Mouse (Mus musculus) embryonic facial prominence, embryonic 15.5 days (tissue): Measurements from ENCODE around the gene Ryr1. TPM values are rescaled to one million over a fixed set of nuclear protein-coding genes. Genes with fewer than 3 reads are reported as not detected.
A peak's percentile ranks its signal among the peaks of the same experiment; 100 is the strongest.

Experiments used
- ATAC-seq: fragments of 200-750 bp; cut with Nextera tagmentation; 2 replicates; pipeline ENCODE4 v1.8.0; 2017; ENCODE audit warnings: low read depth, moderate TSS enrichment; ENCODE audit not compliant: insufficient number of reproducible peaks, low FRiP score, low TSS enrichment
- H3K27ac ChIP-seq: fragments of 300-500 bp; sonication (generic); replicated peaks from 2 replicates; pipeline ENCODE4 v1.5.1; 2015; ENCODE audit warnings: mild to moderate bottlenecking, inconsistent platforms
- H3K27me3 ChIP-seq: fragments of 300-500 bp; sonication (generic); 2 replicates; pipeline ENCODE4 v1.6.1; 2015; ENCODE audit warnings: inconsistent platforms
- H3K36me3 ChIP-seq: fragments of 300-500 bp; sonication (generic); 2 replicates; pipeline ENCODE4 v1.6.1; 2015; ENCODE audit warnings: mild to moderate bottlenecking, inconsistent platforms
- H3K4me1 ChIP-seq: fragments of 300-500 bp; sonication (generic); 2 replicates; pipeline ENCODE4 v1.6.1; 2015; ENCODE audit warnings: inconsistent platforms
- H3K4me2 ChIP-seq: fragments of 300-500 bp; sonication (generic); replicated peaks from 2 replicates; pipeline ENCODE4 v1.6.1; 2015; ENCODE audit warnings: mild to moderate bottlenecking, inconsistent platforms
- H3K4me3 ChIP-seq: fragments of 300-500 bp; sonication (generic); replicated peaks from 2 replicates; pipeline ENCODE4 v1.5.1; 2015; ENCODE audit warnings: mild to moderate bottlenecking, inconsistent platforms
- H3K9ac ChIP-seq: fragments of 300-500 bp; sonication (generic); 2 replicates; pipeline ENCODE4 v1.6.1; 2015; ENCODE audit warnings: inconsistent platforms
- H3K9me3 ChIP-seq: fragments of 300-500 bp; sonication (generic); replicated peaks from 2 replicates; pipeline ENCODE4 v1.6.1; 2016; ENCODE audit warnings: inconsistent platforms
- WGBS: fragments of 180-500 bp; shearing (Covaris S2); methylation state at CpG from one replicate; pipeline ENCODE4 v1.1.7; 2015; 5-methylcytosine and 5-hydroxymethylcytosine counted together
- polyA plus RNA-seq: library from polyadenylated mRNA; unstranded; fragments of >200 nt; fragmentation: Nextera tagmentation; extraction: Ambion mirVana; gene quantifications from 2 replicates; pipeline ENCODE4 v1.2.1, GENCODE M21; 2015

Gene Ryr1
- polyA plus RNA-seq, 1 experiment from 2014 or later = 8.0 TPM

DNA sequence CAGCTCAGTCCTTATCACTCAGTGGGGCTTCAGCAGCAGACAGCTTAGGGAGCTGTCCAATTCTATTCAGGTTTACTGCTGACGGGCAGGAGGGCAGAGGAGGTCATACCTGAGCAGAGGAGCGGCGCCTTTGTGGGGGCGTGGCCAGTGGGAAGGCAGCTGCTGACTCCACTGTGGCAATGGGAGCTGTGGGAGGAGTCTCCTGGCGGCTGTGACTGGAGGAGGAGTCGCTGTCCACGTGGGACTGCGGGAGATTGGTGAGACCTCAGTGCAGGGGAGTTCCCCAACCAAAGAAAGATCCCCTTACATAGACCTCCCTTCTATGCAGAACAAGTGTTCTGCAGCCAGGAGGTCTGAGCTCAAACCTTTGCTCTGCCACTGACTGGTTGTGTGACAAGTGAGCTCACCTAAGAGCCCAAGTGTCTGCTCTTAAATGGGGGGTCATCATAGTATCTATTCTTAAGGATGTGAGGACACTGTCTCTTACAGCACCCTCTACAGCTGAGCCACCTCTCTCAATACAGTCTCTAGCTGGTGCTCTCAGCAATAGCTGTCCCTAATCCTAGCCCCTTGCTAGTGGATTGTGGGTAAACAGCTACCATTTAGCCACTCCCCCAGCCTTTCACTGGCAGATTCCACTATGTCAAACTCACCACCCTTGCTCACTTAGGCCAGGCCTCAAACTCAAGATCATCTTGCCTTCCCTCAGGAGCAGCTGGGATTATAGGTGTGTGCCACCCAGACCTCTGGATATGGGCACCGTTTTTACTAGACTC, 38.0 kb upstream of the Ryr1 start:
- ATAC-seq = peak; percentile 44; the same call in 1 of the 2 replicates

DNA sequence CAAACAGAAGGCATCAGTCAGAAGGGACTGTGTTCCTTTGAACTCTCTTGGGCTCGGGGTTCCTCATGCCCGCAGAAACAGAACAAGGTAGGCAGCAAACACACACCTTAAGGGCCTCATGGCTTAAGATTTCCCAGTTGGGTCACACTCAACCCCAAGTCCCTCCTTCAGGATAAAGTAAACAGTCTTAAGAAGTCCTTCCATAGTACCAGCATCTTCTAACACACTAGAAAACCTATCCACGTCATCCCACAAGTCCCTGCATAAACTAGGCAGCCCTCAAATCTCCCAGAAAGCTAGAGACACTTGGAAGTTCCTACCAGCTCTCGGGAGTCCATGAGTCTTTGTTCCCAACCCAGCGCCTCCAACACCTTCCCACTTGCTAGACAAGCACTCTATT, 37.3 kb upstream of the Ryr1 start:
- 0 out of 2 replicates have a peak, but pooled peaks cover 2% of the 10 kb centered on the region for H3K36me3 ChIP-seq
- no peak for ATAC-seq
- H3K4me3 ChIP-seq = no peak overlapping the region
- WGBS = 77% methylated on average over 5 of the region's 5 CpGs
- no peak overlapping the region for H3K27ac ChIP-seq
- H3K4me2 ChIP-seq = no peak overlapping the region
- H3K27me3 ChIP-seq = peaks cover 15% of the 10 kb centered on the region
- H3K9me3 ChIP-seq = no peaks in the 10 kb centered on the region
- no peak overlapping the region for H3K9ac ChIP-seq
- H3K4me1 ChIP-seq = peaks cover 4% of the 10 kb centered on the region; the same call in 1 of the 2 replicates

More for the DNA sequence above, 38.0 kb upstream of the Ryr1 start:
- Histone ChIP-seq H3K27me3 (peaks cover 15% of the 10 kb centered on the region), H3K4me2 (no peak overlapping the region), H3K9me3 (no peaks in the 10 kb centered on the region), H3K4me1 (peaks cover 8% of the 10 kb centered on the region; the same call in 1 of the 2 replicates), H3K36me3 (0 out of 2 replicates have a peak, but pooled peaks cover 2% of the 10 kb centered on the region), H3K9ac (no peak overlapping the region), H3K4me3 (no peak overlapping the region), H3K27ac (no peak overlapping the region)
- WGBS = 17% methylated on average over 9 of the region's 9 CpGs

DNA sequence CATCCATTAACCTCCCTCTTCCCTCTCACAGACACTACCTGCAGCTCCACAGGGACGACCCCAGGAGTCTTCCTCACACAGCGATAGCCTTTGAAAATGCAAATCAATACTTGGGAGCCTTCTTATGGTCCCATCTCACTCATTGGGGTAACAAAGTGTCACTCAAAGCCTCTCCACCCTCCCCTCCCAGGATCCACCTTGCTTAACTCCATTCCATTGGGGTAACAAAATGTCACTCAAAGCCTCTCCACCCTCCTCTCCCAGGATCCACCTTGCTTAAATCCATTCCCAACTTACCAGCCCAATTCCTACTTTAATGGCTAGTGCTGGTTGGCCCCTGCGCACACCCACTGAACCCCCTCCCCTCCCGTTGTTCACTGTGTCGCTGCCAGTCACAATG, 33.3 kb upstream of the Ryr1 start:
- Histone ChIP-seq H3K9me3 (no peaks in the 10 kb centered on the region), H3K27ac (no peak overlapping the region), H3K4me1 (peaks cover 14% of the 10 kb centered on the region), H3K4me3 (no peak overlapping the region), H3K27me3 (peaks cover 15% of the 10 kb centered on the region), H3K36me3 (0 out of 2 replicates have a peak, but pooled peaks cover 8% of the 10 kb centered on the region), H3K9ac (no peak overlapping the region), H3K4me2 (no peak overlapping the region)
- WGBS = 2% methylated on average over 5 of the region's 5 CpGs
- no peak for ATAC-seq

DNA sequence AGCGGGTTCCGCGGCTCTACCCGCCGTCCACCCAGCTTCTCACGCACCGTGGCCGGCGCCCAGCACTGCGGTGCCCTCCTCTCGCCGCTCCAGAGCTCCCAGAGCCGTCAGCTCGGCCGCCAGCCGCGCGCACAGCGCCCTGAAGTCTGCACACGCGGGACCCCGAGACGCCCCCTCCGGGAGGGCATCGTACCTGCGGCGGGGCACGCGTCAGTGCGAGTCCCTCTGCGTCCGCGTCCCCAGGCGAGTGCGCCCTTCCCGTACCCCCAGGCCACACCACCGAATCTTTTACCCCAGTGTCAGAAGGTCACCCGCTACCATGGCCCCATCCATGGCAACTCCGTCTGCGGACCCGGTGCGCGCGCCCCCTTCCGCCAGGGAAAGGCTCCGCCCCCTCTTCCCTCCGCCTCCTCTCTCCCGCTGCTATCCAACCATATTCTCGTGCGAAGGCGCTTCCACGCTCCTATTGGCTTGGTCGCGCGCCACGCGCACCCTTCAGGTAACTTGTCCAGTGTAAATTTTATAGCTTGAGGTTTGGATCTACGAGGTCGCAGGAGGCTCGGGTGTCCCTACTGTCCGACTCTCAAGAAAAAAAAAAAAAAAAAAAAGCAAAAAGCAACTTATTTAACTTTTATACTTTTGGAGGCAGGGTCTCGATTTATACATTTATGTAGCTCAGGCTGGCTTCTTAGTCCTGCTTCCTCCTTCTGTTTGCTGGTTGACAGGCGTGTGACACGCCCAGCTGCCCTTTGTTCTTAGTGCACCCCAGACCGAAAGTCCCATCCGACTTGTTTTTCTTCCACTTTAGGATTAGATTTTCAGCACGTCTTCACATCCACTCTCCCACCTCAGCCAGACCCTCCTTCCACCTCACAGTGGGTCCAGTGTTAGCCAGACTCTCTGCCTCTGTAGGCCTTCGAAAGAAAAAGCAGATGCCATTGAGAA, 31.1 kb upstream of the Ryr1 start, which contains the start of gene Fam98c:
Fam98c (minus strand) TSS at position 397 of the 945 bp plus-strand sequence.
- Histone ChIP-seq H3K4me1 (peaks cover 10% of the 10 kb centered on the region; the same call in 1 of the 2 replicates), H3K4me3 (peak within 1 kb of the TSS; percentile 89), H3K4me2 (peak within 1 kb of the TSS; percentile 96), H3K27ac (peak within 1 kb of the TSS; percentile 89), H3K36me3 (0 out of 2 replicates have a peak, but pooled peaks cover 5% of the 10 kb centered on the region), H3K9me3 (no peaks in the 10 kb centered on the region), H3K9ac (peak within 1 kb of the TSS; percentile 69), H3K27me3 (peaks cover 15% of the 10 kb centered on the region)
- 2% methylated on average over 67 of the region's 68 CpGs for WGBS
- peak; percentile 66 for ATAC-seq

DNA sequence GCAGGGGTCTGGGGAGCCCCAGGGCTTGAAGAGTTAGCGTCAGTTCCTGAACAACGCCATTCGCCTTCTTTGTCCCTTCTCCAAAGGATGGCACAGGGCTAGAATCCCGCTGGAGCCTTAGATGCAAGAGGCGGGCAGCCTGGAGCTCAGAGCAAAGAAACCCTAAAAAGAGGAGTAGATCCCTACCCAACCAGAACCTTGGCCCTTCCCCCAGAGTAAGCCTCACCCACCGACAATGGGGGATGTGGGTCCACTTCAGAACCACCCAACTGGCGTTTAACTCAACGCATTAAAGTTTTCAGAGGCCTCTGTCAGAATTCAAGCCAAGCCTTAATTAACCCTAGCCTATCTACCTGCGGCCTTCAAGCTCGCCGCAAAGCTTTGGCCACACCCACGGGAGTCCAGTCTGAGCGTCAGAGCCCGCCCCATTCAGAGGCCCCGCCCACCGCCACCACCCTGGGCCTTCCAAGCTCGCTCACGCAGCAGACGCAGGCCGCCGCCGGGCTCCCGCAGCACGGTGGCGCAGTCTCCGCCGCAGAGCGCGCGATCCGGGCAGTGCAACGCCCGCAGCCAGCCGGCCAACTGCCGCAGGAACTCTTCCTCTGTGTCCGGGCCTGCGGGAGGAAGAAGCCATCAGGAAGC, 30.3 kb upstream of the Ryr1 start:
- Histone ChIP-seq H3K9ac (peak overlapping the region; percentile 69), H3K9me3 (no peaks in the 10 kb centered on the region), H3K27ac (peak overlapping the region; percentile 89), H3K36me3 (0 out of 2 replicates have a peak, but pooled peaks cover 5% of the 10 kb centered on the region), H3K4me1 (peaks cover 10% of the 10 kb centered on the region; the same call in 1 of the 2 replicates), H3K4me2 (peak overlapping the region; percentile 96), H3K27me3 (peaks cover 15% of the 10 kb centered on the region), H3K4me3 (peak overlapping the region; percentile 89)
- ATAC-seq = peak; percentile 80
- 6% methylated on average over 37 of the region's 37 CpGs for WGBS

DNA sequence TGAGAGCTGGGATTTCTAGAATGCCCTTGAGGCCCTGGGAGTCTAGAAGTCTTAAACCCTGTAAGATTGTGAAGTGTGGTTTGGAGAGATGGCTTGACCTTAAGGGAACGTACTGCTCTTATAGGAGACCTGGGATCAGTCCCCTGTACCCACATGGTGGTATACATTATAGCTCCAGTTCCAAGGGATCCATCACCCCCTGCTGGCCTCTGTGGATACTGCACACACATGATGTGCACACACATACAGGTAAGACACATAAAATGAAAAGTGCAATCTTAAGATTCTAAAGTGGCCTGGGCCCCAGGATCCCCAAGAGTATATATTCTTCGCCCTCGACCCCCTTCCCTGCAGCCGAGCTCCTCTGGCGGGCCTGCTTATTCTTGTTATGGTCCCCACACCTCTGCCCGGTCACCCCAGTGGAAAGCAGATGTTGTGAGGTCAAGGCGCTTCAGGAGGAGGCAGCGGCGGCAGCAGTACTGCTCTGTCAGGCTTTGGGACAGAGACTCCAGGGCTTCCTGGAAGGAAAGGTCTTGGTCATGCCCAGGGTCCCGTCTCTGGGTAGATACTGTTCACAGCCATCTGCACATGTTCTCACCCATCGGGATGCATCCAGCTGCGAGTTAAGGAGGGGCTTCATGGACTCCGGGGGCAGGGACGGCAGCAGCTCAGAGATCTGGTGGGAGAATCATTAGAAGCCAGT, 29.2 kb upstream of the Ryr1 start:
- H3K9ac ChIP-seq = no peak overlapping the region
- WGBS = 95% methylated on average over 14 of the region's 14 CpGs
- H3K27ac ChIP-seq = no peak overlapping the region
- no peak overlapping the region for H3K4me2 ChIP-seq
- H3K9me3 ChIP-seq = no peaks in the 10 kb centered on the region
- peaks cover 10% of the 10 kb centered on the region; the same call in 1 of the 2 replicates for H3K4me1 ChIP-seq
- H3K4me3 ChIP-seq = no peak overlapping the region
- 0 out of 2 replicates have a peak, but pooled peaks cover 5% of the 10 kb centered on the region for H3K36me3 ChIP-seq
- peaks cover 11% of the 10 kb centered on the region for H3K27me3 ChIP-seq
- ATAC-seq = no peak

DNA sequence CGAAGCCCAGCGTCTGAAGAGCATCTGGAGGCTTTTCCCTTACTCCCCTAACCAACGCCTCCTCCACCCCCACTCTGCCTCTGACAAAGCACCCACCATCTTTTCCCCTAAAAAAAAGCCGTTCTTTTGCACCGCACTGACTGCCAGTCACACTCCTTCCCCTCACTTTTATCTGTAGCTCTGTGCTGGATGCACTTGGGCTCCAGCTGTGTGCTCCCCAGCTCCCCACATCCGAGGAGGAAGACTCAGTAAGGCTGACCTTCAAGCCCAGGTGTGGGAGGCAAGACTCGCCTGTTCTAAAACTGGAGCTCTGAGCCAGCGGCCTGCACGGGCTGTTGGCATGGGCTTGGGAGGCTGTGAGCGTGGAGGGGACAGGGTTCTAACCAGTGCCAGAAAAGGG, 26.5 kb upstream of the Ryr1 start:
- 65% methylated on average over 10 of the region's 10 CpGs for WGBS
- no peak for ATAC-seq
- H3K36me3 ChIP-seq = 0 out of 2 replicates have a peak, but pooled peaks cover 5% of the 10 kb centered on the region

DNA sequence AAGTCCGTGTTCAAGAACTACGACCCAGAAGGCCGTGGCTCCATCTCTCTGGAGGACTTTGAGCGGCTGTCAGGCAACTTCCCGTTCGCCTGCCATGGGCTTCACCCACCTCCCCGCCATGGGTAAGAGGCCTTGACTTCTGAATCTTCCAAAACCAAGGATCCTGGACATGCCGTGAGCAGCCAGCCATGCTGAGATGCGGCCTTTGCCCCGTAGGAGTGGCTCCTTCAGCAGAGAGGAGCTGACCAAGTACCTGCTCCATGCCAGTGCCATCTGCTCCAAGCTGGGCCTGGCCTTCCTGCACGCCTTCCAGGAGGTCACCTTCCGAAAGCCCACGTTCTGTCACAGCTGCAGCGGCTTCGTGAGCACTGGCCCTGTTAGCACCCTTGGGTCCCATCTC, 23.8 kb upstream of the Ryr1 start:
- no peaks in the 10 kb centered on the region for H3K27me3 ChIP-seq
- no peak overlapping the region for H3K4me3 ChIP-seq
- ATAC-seq = no peak
- H3K36me3 ChIP-seq = no peaks in the 10 kb centered on the region
- H3K4me2 ChIP-seq = no peak overlapping the region
- H3K9me3 ChIP-seq = no peaks in the 10 kb centered on the region
- WGBS = 88% methylated on average over 15 of the region's 15 CpGs
- H3K9ac ChIP-seq = no peak overlapping the region
- no peak overlapping the region for H3K27ac ChIP-seq
- H3K4me1 ChIP-seq = no peaks in the 10 kb centered on the region

More for the DNA sequence above, 26.5 kb upstream of the Ryr1 start:
- no peaks in the 10 kb centered on the region for H3K9me3 ChIP-seq
- H3K4me3 ChIP-seq = no peak overlapping the region
- H3K9ac ChIP-seq = no peak overlapping the region
- no peak overlapping the region for H3K27ac ChIP-seq
- peaks cover 8% of the 10 kb centered on the region; the same call in 1 of the 2 replicates for H3K4me1 ChIP-seq
- H3K4me2 ChIP-seq = no peak overlapping the region
- no peaks in the 10 kb centered on the region for H3K27me3 ChIP-seq

DNA sequence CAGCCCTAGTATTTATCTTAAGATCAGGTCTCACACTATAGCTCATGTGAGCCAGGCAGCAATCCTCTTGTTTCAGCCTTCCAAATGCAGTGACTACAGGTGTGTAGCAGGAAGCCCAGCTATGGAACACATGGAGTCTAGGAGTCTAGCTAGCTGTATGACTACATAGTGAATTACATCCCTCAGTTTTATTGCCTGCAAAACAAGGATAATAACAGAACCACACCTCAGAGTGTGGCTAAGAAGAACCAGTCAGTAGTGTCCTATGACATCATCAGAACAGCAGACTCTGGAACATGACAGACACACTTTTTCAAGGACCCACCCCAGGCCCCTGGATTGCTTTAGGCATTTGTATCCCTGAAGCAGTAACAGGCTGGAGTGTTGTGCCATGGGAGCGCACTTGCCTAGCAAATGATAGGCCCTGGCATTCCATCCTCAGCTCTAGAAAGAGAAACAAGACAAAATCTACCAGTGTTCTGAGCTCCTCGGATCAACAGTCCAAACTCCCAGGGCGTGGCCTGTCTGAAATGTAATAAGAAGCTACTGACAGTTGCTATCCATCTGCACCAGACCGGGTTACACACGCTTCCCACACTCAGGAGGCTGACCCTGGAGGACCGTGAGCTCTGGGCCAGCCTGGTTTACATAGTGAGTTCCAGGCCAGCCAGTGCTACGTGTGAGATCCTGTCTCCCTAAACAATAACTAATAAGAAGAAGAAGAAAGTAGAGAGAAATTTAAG, 21.8 kb upstream of the Ryr1 start:
- 79% methylated on average over 7 of the region's 7 CpGs for WGBS
- ATAC-seq = no peak
- no peak overlapping the region for H3K4me2 ChIP-seq

DNA sequence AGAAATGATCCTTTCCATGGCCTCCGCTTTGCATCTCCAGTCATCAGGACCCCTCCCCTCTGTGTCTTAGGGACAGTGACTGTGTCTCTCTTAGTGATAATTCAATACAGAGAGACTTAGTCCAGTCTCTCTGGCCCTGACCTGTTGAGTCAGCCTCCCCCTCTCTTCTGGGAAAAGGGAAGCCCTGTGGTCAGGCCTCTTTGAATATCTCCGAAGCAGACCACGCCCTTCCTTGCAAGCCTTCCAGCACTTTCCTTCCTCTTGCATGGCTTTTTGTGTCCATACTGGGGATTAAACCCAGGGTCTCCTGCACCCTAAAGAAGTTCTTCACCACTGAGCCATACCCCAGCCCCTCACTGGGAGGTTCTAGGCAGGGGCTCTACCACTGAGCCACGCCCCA, 19.0 kb upstream of the Ryr1 start:
- WGBS = 87% methylated on average over 4 of the region's 4 CpGs
- no peaks in the 10 kb centered on the region for H3K36me3 ChIP-seq
- no peaks in the 10 kb centered on the region for H3K9me3 ChIP-seq
- H3K27ac ChIP-seq = no peak overlapping the region
- no peak overlapping the region for H3K4me2 ChIP-seq
- no peaks in the 10 kb centered on the region for H3K27me3 ChIP-seq
- no peaks in the 10 kb centered on the region for H3K4me1 ChIP-seq
- H3K4me3 ChIP-seq = no peak overlapping the region
- H3K9ac ChIP-seq = no peak overlapping the region
- no peak for ATAC-seq

More for the DNA sequence above, 21.8 kb upstream of the Ryr1 start:
- H3K4me1 ChIP-seq = no peaks in the 10 kb centered on the region
- H3K9me3 ChIP-seq = no peaks in the 10 kb centered on the region
- H3K36me3 ChIP-seq = no peaks in the 10 kb centered on the region
- no peak overlapping the region for H3K4me3 ChIP-seq
- H3K27me3 ChIP-seq = no peaks in the 10 kb centered on the region
- no peak overlapping the region for H3K27ac ChIP-seq
- no peak overlapping the region for H3K9ac ChIP-seq
